Mouse (Mus musculus) heart, embryonic 15.5 days (tissue): Measurements from ENCODE around the gene Slc25a4. TPM values are rescaled to one million over a fixed set of nuclear protein-coding genes. Genes with fewer than 3 reads are reported as not detected.

Source experiments
- ATAC-seq: fragments of 200-750 bp; cut with Nextera tagmentation; replicated peaks from 2 replicates; pipeline ENCODE4 v1.8.0; 2017; ENCODE audit warnings: low read depth, moderate TSS enrichment; ENCODE audit not compliant: insufficient number of reproducible peaks, insufficient read depth, low FRiP score
- H3K27ac ChIP-seq: fragments of 300-500 bp; sonication (generic); 2 replicates; pipeline ENCODE4 v1.5.1; 2015; ENCODE audit warnings: mild to moderate bottlenecking, inconsistent platforms
- H3K27me3 ChIP-seq: fragments of 300-500 bp; sonication (generic); 2 replicates; pipeline ENCODE4 v1.6.1; 2015; ENCODE audit warnings: inconsistent platforms
- H3K36me3 ChIP-seq: fragments of 300-500 bp; sonication (generic); 2 replicates; pipeline ENCODE4 v1.6.1; 2015; ENCODE audit warnings: mild to moderate bottlenecking, inconsistent platforms
- H3K4me1 ChIP-seq: fragments of 300-500 bp; sonication (generic); replicated peaks from 2 replicates; pipeline ENCODE4 v1.6.1; 2015; ENCODE audit warnings: inconsistent platforms
- H3K4me2 ChIP-seq: fragments of 300-500 bp; sonication (generic); 2 replicates; pipeline ENCODE4 v1.6.1; 2015; ENCODE audit warnings: inconsistent platforms, mild to moderate bottlenecking, moderate library complexity
- H3K4me3 ChIP-seq: fragments of 300-500 bp; sonication (generic); 2 replicates; pipeline ENCODE4 v1.5.1; 2015; ENCODE audit warnings: mild to moderate bottlenecking, inconsistent platforms
- H3K9ac ChIP-seq: fragments of 300-500 bp; sonication (generic); 2 replicates; pipeline ENCODE4 v1.6.1; 2015; ENCODE audit warnings: mild to moderate bottlenecking, inconsistent platforms
- H3K9me3 ChIP-seq: fragments of 300-500 bp; sonication (generic); replicated peaks from 2 replicates; pipeline ENCODE4 v1.6.1; 2016; ENCODE audit warnings: inconsistent platforms
- WGBS: fragments of 180-500 bp; shearing (Covaris S2); methylation state at CpG from one replicate; pipeline ENCODE4 v1.1.7; 2015; ENCODE audit warnings: mixed read lengths; 5-methylcytosine and 5-hydroxymethylcytosine counted together
- polyA plus RNA-seq: library from polyadenylated mRNA; unstranded; fragments of >200 nt; fragmentation: Nextera tagmentation; extraction: Ambion mirVana; gene quantifications from 2 replicates; pipeline ENCODE4 v1.2.1, GENCODE M21; 2015

Slc25a4 gene
- polyA plus RNA-seq, result 2,014 and 2,378 TPM in 2 replicates

- peak; percentile 96 for ATAC-seq
- Histone ChIP-seq H3K9ac (peak within 1 kb of the TSS; percentile 99), H3K4me3 (peak within 1 kb of the TSS; percentile 96), H3K36me3 (peaks cover 35% of the 10 kb centered on the region), H3K27ac (peak within 1 kb of the TSS; percentile 100), H3K27me3 (no peaks in the 10 kb centered on the region), H3K9me3 (no peaks in the 10 kb centered on the region), H3K4me1 (peaks cover 55% of the 10 kb centered on the region), H3K4me2 (peak within 1 kb of the TSS; percentile 63)
- under 1% methylated on average over 84 of the region's 84 CpGs for WGBS
Measured at GRCm38 (mm10) chr8:46210404-46211315, at the start of gene Slc25a4. Gene Slc25a4, minus strand, starts transcription at chr8:46211284.

GRCm38 (mm10) chr8:46257921-46258682 lies 47.0 kb upstream of the Slc25a4 start:
- no peak overlapping the region for H3K27ac ChIP-seq
- H3K4me3 ChIP-seq, result no peak overlapping the region
- H3K4me1 ChIP-seq, result no peaks in the 10 kb centered on the region
- no peaks in the 10 kb centered on the region for H3K36me3 ChIP-seq
- H3K9ac ChIP-seq, result no peak overlapping the region
- no peaks in the 10 kb centered on the region for H3K27me3 ChIP-seq
- no peaks in the 10 kb centered on the region for H3K9me3 ChIP-seq
- no peak for ATAC-seq
- H3K4me2 ChIP-seq, result no peak overlapping the region
- WGBS, result 43% methylated on average over 19 of the region's 19 CpGs

- 0 out of 2 replicates have a peak, but pooled peaks cover 6% of the 10 kb centered on the region for H3K4me1 ChIP-seq
- no peak overlapping the region for H3K9ac ChIP-seq
- ATAC-seq, result no peak
- no peaks in the 10 kb centered on the region for H3K36me3 ChIP-seq
- no peaks in the 10 kb centered on the region for H3K27me3 ChIP-seq
- no peak overlapping the region for H3K4me3 ChIP-seq
- H3K4me2 ChIP-seq, result peak overlapping the region; percentile 29
- no peaks in the 10 kb centered on the region for H3K9me3 ChIP-seq
- WGBS, result 62% methylated on average over 13 of the region's 13 CpGs
- no peak overlapping the region for H3K27ac ChIP-seq
Measured at GRCm38 (mm10) chr8:46252456-46252855, 41.4 kb upstream of the Slc25a4 start.

- 56% methylated on average over 10 of the region's 10 CpGs for WGBS
- Histone ChIP-seq H3K9me3 (no peaks in the 10 kb centered on the region), H3K4me1 (peaks cover 8% of the 10 kb centered on the region), H3K4me3 (no peak overlapping the region), H3K9ac (no peak overlapping the region), H3K27me3 (no peaks in the 10 kb centered on the region), H3K4me2 (no peak overlapping the region), H3K27ac (no peak overlapping the region), H3K36me3 (no peaks in the 10 kb centered on the region)
- no peak for ATAC-seq
Measured at GRCm38 (mm10) chr8:46251561-46251960, 40.5 kb upstream of the Slc25a4 start.

- H3K27ac ChIP-seq, result peak overlapping the region; percentile 62
- no peaks in the 10 kb centered on the region for H3K36me3 ChIP-seq
- no peak for ATAC-seq
- no peak overlapping the region for H3K9ac ChIP-seq
- H3K27me3 ChIP-seq, result no peaks in the 10 kb centered on the region
- no peaks in the 10 kb centered on the region for H3K9me3 ChIP-seq
- H3K4me1 ChIP-seq, result peaks cover 16% of the 10 kb centered on the region
- peak overlapping the region; percentile 47 for H3K4me2 ChIP-seq
- 31% methylated on average over 11 of the region's 11 CpGs for WGBS
- peak overlapping the region; percentile 18; the same call in 1 of the 2 replicates for H3K4me3 ChIP-seq
Measured at GRCm38 (mm10) chr8:46246346-46246745, 35.3 kb upstream of the Slc25a4 start.

GRCm38 (mm10) chr8:46242946-46243345 lies 31.9 kb upstream of the Slc25a4 start:
- no peaks in the 10 kb centered on the region for H3K9me3 ChIP-seq
- no peaks in the 10 kb centered on the region for H3K36me3 ChIP-seq
- WGBS, result 37% methylated on average over 7 of the region's 7 CpGs
- no peaks in the 10 kb centered on the region for H3K27me3 ChIP-seq
- no peak overlapping the region for H3K9ac ChIP-seq
- no peak overlapping the region for H3K27ac ChIP-seq
- no peak for ATAC-seq
- H3K4me2 ChIP-seq, result no peak overlapping the region
- peaks cover 15% of the 10 kb centered on the region for H3K4me1 ChIP-seq
- H3K4me3 ChIP-seq, result no peak overlapping the region

- Histone ChIP-seq H3K27me3 (no peaks in the 10 kb centered on the region), H3K4me2 (peak overlapping the region; percentile 41), H3K36me3 (no peaks in the 10 kb centered on the region), H3K9me3 (no peaks in the 10 kb centered on the region), H3K4me1 (peaks cover 11% of the 10 kb centered on the region), H3K9ac (no peak overlapping the region), H3K27ac (no peak overlapping the region), H3K4me3 (no peak overlapping the region)
- 20% methylated on average over 13 of the region's 13 CpGs for WGBS
- ATAC-seq, result no peak; the same call in 1 of the 2 replicates
Measured at GRCm38 (mm10) chr8:46241568-46242374, 30.7 kb upstream of the Slc25a4 start.

- peak; percentile 80; the same call in 1 of the 2 replicates for ATAC-seq
- Histone ChIP-seq H3K27ac (peak overlapping the region; percentile 71), H3K4me3 (no peak overlapping the region), H3K9me3 (no peaks in the 10 kb centered on the region), H3K27me3 (no peaks in the 10 kb centered on the region), H3K36me3 (no peaks in the 10 kb centered on the region), H3K9ac (peak overlapping the region; percentile 14; the same call in 1 of the 2 replicates), H3K4me2 (peak overlapping the region; percentile 46), H3K4me1 (peaks cover 9% of the 10 kb centered on the region)
- WGBS, result 28% methylated on average over 7 of the region's 7 CpGs
Measured at GRCm38 (mm10) chr8:46236441-46237223, 25.5 kb upstream of the Slc25a4 start.

GRCm38 (mm10) chr8:46234736-46235135 lies 23.7 kb upstream of the Slc25a4 start:
- Histone ChIP-seq H3K4me3 (no peak overlapping the region), H3K36me3 (no peaks in the 10 kb centered on the region), H3K9me3 (no peaks in the 10 kb centered on the region), H3K27me3 (no peaks in the 10 kb centered on the region), H3K9ac (no peak overlapping the region), H3K4me2 (no peak overlapping the region), H3K4me1 (peaks cover 9% of the 10 kb centered on the region), H3K27ac (no peak overlapping the region)
- no peak for ATAC-seq
- 78% methylated on average over 4 of the region's 4 CpGs for WGBS

GRCm38 (mm10) chr8:46232798-46233197 lies 21.7 kb upstream of the Slc25a4 start:
- Histone ChIP-seq H3K9me3 (no peaks in the 10 kb centered on the region), H3K27me3 (no peaks in the 10 kb centered on the region), H3K27ac (no peak overlapping the region), H3K36me3 (no peaks in the 10 kb centered on the region), H3K4me2 (no peak overlapping the region), H3K4me3 (no peak overlapping the region), H3K4me1 (peaks cover 9% of the 10 kb centered on the region), H3K9ac (no peak overlapping the region)
- 54% methylated on average over 8 of the region's 8 CpGs for WGBS
- no peak for ATAC-seq
